Mouse (Mus musculus): ENCODE data around the gene Pcbp3.

DNA sequence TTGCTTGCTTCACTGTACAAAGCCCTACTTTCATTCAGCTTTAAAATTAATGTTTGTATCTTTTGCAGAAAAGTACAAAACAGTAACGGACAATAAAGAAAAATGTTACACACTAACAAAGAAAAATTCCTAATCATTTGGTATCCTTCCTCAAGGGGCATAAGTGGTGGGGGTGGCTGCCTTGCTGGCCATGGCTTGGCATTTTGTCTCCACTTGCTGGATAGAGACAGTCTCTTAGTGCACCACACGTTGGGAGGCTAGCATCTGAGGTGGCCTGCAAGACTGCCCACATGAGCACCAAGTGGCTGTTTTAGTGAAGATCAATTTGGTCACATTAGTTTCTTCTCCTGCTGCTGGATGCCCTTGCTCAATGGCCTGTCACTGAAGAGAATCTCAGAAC is 129.8 kb downstream of the Pcbp3 start:
- TF ChIP-seq CTCF (IDR thresholded peaks at IDR 0.05; ENCODE audit: borderline replicate concordance, insufficient read depth, low read depth, low read length) (no peak), POLR2A (IDR thresholded peaks at IDR 0.05; ENCODE audit: borderline replicate concordance, insufficient read depth, low read length) (no peak)
